Mouse (Mus musculus) left cerebral cortex, postnatal 10 days (tissue): ENCODE data around the gene Dhx35. TPM values are rescaled to one million over a fixed set of nuclear protein-coding genes. Genes with fewer than 3 reads are reported as not detected.

Source experiments
- DNase-seq, 2 experiments: peaks; one replicate each; pipeline ENCODE4 v3.0.0; 2021 to 2022; ENCODE audit warnings: low spot score in 2 of 2, mixed read lengths in 1 of 2; ENCODE audit errors: extremely low spot score in 1 of 2
- intact Hi-C: fragments of 180-260 bp; cut with DNase I; formaldehyde crosslinking; loops from one replicate; pipeline ENCODE4 v1.15.1; 2025
- total RNA-seq, 2 experiments: library from RNA; stranded (reverse); gene quantifications; 2 replicates each; pipeline ENCODE4 v1.2.3; 2021

Dhx35 gene
- total RNA-seq, 2 experiments from 2014 or later: 17.7 to 18.5 TPM

DNA sequence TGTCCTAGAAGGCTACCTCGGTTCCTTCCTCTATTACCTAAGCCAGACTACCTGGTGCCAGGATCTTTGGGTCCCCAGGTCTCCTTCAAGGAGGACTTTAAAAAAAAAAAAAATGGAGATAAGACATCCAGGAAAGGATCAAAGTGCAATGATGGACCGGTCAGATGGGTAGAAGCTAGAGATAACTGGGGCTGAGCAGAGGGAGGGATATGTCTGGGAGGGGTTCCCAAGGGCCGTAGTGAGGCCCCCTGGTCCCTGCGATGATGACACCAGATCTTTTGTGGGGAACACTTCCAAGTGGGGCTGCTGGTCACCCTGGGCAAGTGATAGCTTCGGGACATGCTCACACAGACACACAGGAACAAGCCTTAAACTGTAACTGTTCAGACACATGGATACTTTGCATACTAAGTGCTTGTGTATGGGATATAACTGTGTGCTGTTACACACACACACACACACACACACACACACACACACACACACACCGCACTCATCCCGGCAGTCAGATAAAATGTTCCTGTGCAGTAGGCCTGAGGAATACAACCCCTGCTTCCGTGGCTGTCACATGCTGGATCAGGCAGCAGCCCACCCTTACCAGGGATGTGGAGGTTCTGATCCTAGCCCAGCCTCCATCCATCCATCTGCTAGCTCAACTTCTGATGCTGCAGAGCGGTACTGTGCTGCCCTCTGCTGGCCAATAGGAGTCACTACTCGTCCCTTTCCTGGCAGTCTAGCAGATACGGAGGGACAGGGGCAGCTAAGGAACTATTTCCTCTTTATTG, 68.9 kb downstream of the Dhx35 start:
- intact Hi-C loops: loop anchor here (2.0 to 10.0 kb wide), 4 partner anchors 97 to 1729 kb away; no protein-coding TSS in a partner anchor
- peak; percentile 74 to 76 for DNase-seq

GRCm38 (mm10) chr2:158864126-158864458, 69.5 kb downstream of the Dhx35 start:
- DNase-seq: no peak
- intact Hi-C loops: loop anchor here (2.0 to 10.0 kb wide), 3 partner anchors 209 to 1729 kb away; no protein-coding TSS in a partner anchor

DNA sequence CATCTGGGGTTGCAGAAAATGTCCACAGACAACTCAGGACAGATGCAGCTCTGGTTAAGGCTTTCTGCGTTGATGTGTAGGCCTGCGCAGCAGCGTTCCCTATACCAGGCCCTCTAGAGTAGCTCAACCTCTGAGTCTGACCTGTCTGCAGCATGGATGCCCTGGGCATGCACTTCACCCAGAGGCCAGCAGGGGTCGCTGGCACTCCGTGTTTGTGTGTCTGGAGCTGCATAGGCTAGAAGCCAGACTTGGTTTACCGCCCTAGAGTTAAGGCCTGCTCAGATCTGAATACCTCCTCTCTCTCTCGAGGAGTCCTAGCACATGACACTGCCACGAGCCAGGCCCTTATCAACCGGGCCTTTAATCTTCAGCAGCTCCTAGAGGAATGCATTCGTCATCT, 70.8 kb downstream of the Dhx35 start:
- intact Hi-C loops: loop anchor here (2.0 to 10.0 kb wide), 3 partner anchors 211 to 1727 kb away; no protein-coding TSS in a partner anchor
- DNase-seq: peak; percentile 70 to 82

- DNase-seq: peak in 1 of 2 experiments; percentile 44
- intact Hi-C loops: no loop called here
These were observed 92.0 kb downstream of the Dhx35 start for GRCm38 (mm10) chr2:158886571-158886970.

- DNase-seq: no peak
- intact Hi-C loops: no loop called here
These were observed 93.9 kb downstream of the Dhx35 start for GRCm38 (mm10) chr2:158888531-158888930.

DNA sequence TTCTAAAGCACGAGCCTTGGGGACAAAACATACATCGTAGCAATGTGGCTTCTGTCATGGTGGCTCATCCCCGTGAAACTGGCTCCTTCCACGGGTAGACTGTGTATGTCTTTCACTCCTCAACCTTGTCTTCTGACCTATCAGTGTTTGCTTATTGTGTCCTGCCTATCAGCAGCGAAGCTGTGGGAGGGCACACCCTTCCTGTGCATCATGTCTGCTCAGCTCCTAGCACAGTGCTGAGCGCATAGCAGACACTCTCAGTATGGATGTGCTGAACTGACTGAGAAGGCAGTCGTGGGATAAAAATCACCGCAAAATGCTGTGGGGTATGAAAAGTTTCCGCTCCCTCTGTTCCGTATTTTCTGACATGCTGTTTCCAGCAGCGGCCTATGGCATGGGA, 94.6 kb downstream of the Dhx35 start:
- intact Hi-C loops: no loop called here

GRCm38 (mm10) chr2:158891319-158891718, 96.7 kb downstream of the Dhx35 start:
- intact Hi-C loops: no loop called here
- no peak for DNase-seq

More for the DNA sequence above, 94.6 kb downstream of the Dhx35 start:
- no peak for DNase-seq

GRCm38 (mm10) chr2:158893171-158893853, 98.7 kb downstream of the Dhx35 start:
- no peak for DNase-seq
- intact Hi-C loops: no loop called here

- intact Hi-C loops: no loop called here
These were observed 104.0 kb downstream of the Dhx35 start for GRCm38 (mm10) chr2:158898469-158899196.

More at GRCm38 (mm10) chr2:158898469-158899196, 104.0 kb downstream of the Dhx35 start:
- DNase-seq: no peak

Other genes starting within 250 kb of the Dhx35 start
- gene Slc32a1, start 184.0 kb upstream of the Dhx35 start, total RNA-seq: 10 to 100 TPM; 80.8 to 96.0 TPM
- 10 to 100 TPM in 1 of 2 experiments, 1 to 10 TPM in 1; 9.7 to 11.7 TPM for gene Actr5, start 169.9 kb upstream of the Dhx35 start, total RNA-seq
- 10 to 100 TPM; 51.1 to 54.5 TPM for gene Ppp1r16b, start 129.4 kb upstream of the Dhx35 start, total RNA-seq
- 1 to 10 TPM; 1.4 to 1.6 TPM for gene Fam83d, start 26.7 kb upstream of the Dhx35 start, total RNA-seq